Mouse (Mus musculus): Measurements from ENCODE around the gene Lamc2. TPM values are rescaled to one million over a fixed set of nuclear protein-coding genes. Genes with fewer than 3 reads are reported as not detected.

Lamc2 gene
- polyA plus RNA-seq, 1 experiment = 9.1 TPM

DNA sequence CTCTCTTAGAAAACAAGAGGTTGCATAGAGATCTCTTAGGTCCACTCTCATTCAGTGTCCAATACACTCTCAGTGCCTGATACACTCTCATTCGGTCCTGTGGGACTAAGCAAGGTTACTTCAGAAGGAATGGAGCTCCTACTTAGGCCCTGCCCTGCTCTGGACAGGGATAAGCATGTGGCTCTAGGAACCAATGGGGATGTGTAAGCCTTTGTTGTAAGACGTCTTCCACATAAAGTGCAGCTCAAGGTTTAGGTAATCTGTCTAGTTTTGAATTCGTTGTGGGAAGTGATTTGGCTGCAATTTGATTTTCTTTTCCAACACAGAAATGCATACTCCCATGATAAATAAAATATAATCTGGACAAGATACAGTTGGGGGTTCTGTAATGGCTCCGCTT lies 6.1 kb downstream of the Lamc2 start:
- DNase-seq (ENCODE audit: low read depth) = no peak

DNA sequence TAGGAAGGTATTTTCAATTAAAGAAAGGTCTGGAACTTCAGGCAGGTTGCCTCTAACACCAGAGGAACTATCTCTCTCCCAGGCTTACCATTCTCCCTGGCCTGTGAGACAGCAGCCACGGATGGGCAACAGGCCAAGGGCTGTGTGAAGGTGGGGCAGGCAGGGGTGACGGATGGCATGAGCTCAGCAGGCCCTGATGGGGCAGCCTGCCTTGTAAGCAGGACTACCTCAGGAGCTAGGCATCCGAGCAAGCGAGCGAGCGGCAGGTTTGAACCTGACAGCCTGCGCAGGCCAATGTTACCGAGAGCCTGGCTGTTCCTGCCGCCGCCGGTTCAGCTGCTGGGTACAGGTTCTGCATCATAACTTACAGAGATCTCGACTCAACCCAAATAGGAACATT lies 11.4 kb downstream of the Lamc2 start:
- DNase-seq (ENCODE audit: low read depth) = no peak

DNA sequence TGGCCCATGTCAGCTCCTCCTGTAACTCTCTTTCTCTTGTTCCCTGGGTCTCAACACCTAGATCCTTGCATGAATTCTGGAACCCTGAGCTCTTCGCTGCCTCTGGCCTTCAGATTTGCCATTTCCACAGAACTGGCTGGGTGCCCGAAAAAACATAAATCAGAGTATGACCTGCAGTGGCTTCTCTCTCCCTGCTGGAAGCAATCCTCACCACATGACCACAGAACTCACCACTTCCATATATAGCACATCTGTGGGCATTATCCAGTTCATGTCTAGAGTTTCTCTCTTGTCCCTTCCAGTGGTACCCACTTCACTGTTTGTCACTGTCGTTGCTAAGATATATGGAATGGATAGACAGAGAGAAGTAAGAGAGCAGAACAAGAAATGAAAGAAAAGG lies 13.0 kb downstream of the Lamc2 start:
- DNase-seq (ENCODE audit: low read depth) = no peak

DNA sequence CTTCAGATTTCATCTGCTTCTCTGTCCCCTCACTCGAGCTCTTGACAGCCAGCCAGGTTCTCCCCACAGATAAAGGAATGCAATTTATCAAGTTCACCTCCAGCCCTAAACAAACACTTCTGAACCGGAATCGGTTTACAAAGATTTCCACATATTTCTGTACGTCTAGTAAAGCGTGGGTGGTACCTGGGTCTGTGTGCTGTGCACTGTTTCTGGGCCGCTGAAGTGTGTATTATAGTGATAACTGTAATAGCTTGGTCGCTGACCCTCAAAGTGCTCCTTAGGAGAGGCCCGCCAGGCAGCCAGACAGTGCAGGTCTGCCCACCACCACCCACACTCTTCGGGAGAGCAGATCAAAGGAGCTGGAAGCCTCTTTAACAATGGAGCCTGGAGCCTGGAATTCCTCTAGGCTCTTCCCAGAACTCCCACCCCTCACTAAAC lies 13.9 kb downstream of the Lamc2 start:
- DNase-seq (ENCODE audit: low read depth) = no peak

DNA sequence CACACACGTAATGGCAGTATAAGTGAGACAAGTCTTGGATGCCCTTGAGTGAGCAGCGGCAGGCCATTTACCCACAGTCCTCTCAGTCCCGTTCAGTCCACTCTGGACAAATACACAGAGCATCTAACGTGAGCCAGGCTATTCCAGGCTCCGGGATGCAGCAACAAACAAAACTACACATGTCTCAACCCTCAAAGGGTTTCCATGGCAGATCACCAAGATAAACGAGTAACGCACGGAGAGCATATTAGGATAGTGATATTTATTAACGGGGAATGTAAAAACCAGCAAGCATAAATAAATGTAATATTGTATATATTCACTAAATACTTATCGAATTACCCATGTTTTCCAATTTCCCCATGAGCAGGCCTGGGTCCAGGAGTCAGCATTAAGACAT lies 15.2 kb downstream of the Lamc2 start:
- no peak for DNase-seq (ENCODE audit: low read depth)

DNA sequence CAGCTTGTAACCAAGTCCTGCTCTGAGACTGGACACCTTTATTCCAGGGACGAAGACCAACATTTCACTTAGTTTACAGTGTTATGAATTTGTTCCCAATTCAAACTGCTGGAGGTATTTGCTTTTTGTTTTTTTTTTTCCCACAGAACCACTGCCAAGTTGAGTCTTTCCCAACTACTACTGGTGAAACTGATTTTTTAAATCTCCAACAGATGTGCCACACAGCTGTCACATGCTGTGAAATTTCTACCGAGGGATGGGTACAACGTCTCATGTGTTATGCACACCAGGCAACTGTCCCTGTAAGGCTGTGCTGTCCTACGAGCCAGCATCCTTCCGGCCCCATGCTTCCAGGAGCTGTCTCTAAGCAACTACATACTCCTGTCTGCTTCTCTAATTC lies 18.0 kb downstream of the Lamc2 start:
- no peak for DNase-seq (ENCODE audit: low read depth)

DNA sequence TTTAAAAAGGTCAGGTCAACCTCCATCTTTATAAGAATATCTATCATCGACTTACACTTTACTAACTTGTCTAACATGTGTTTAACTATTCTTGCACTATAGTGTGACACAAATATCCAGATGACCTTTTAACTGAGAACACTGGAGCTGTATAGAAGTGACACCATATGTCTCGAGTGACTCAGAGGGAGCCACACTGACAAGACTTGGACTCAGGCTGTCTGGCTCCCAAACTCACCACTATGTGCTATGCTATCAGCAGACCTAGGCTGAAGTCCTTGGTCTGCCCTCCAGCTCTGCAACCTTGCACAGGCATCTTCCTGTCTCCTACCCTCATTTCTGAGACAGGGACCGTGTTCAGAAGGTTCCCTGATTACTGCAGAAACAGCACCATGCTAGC lies 22.4 kb downstream of the Lamc2 start:
- DNase-seq (ENCODE audit: low read depth) = no peak

DNA sequence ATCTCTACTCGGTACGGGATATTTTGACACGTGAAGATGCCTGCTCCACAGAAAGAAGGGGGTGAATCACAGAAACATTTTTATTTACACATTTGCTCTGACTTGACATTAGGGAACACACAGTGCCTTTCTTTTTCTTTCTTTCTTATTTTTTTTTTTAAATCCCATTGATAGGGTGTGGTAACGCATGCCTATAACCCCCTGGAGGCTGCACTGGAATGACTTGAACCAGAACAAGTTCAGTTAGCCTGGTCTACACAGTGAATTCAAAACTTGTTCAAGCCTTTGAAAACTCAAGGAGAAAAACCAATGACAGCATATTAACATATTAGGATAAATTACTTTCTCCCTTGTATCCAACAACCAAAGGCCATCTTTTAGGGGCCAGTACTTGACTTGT lies 27.1 kb downstream of the Lamc2 start:
- DNase-seq (ENCODE audit: low read depth) = no peak

DNA sequence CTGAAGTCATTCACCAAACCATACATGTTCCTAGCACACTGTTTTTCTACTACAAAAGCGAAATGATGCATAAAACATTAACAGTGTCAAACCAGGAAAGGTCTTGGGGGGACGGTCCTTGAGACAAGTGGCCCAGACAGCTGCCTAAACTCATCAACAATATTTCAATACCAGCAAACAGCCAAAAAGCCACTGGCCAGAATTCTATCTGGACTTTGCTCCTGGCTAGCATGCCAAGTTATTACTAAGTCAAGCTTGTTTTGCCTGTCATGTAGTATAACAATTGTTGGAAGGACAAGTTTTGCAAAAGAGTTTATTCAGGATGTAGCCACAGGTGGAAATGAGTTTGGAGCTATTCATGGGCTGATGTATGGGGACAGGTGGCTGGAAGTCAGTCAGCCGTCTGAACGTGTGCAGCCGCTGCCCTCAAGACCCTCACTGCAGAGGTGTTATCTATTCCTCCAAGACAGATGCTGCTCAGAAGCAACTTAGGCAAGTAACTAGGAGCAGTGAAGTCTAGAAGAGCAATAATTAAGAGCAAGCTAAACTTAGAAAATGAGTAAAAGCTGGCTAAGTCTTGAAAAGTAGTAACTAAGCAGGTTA lies 29.1 kb downstream of the Lamc2 start:
- DNase-seq (ENCODE audit: low read depth) = no peak

DNA sequence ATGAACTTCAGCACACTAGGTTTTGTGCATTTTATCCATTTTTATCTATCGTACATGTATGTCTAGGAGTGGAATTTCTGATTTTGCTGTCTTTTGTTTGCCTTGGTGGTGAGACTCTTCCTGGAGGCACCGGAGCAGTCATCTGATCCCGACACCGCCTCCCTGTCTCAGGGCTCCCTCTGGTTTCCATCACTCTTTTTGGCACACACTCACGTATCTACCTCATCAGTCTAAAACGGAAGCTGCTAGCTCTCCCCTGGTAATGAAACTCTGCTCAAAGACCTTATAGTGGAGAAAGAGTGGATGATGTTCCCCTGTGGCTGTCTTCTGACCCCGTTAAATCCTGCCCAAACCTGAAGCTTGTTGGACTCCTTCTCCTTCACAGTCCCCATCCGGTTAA lies 30.9 kb downstream of the Lamc2 start:
- no peak for DNase-seq (ENCODE audit: low read depth)

DNA sequence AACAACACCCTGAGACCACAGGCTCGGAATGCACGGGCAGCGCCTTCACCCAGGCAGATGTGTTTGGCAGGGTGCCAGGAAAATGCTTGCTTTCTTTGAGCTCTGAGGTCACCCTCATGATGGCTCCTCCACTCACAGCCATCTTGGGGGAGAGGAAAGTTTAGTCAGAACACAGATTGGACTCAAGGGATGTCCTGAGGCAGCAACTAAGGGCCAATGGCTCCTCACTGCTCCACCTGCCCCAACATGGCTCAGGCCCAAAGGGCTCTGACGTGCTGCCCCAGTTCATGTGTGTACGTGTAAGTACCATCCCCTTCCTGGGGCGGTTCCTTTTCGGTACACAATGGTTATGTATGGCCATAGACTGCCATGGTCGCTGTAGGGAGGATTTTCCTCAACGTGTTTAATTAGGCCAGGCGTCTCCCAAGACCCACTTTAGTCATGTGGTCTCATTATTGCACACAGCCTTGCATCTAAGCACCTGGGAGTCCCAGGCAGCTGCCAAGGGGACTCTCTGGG lies 32.6 kb downstream of the Lamc2 start:
- DNase-seq (ENCODE audit: low read depth) = no peak

DNA sequence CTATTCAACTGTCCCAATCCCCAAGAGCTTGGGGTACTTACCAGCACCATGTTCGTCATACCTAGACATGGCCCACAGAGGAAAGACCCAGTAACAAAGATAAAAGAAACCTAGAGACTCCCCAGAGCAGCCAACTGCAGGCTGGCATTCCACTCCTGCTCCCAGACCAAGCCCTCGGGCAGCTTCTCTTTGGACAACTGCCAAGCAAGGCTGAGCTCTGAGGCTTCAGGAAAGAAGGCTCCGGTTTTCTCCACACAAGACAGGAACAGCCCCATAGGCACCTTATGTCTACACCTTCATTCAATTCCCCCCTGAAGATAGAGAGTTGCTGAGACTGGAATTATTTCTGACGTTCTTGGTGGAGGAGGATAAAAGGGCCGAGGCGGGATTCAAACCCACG lies 33.7 kb downstream of the Lamc2 start:
- no peak for DNase-seq (ENCODE audit: low read depth)

DNA sequence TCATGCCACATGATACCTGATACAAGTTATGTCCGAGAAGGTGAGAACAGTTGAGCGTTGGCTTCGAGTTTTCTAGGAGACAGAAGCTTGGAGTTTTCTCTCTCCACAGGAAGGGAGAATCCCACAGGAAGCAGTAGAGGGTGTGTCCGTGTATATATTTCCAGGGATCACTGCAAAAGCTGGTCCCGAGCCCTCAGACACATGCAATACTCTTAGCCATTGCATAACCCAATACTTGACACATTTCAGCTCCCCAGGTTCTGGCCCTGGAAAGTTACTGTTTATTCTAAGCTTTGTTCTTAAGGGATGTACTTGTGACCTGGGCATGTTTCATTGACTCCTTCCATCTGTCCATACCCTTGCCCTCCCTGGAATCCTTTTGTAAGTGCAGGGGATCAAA lies 40.5 kb downstream of the Lamc2 start:
- DNase-seq (ENCODE audit: low read depth) = no peak

DNA sequence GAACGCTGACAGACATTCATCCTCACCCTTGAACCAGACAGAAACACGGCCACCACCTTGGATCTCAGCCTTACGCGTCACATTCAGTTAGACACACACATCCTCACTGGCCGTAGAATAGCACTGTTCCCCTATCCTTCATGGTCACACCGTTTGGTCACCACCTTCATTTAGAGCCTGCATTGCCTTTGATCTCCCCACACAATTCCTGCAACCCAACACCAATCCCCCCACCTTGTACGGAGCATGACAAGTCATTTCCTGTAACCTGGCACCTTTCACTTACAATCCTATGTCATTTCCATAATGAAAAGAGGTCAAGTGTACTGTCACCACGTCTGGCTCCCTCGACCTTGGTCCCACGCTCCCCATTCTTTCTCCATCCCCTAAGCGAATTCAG lies 42.2 kb downstream of the Lamc2 start:
- no peak for DNase-seq (ENCODE audit: low read depth)

DNA sequence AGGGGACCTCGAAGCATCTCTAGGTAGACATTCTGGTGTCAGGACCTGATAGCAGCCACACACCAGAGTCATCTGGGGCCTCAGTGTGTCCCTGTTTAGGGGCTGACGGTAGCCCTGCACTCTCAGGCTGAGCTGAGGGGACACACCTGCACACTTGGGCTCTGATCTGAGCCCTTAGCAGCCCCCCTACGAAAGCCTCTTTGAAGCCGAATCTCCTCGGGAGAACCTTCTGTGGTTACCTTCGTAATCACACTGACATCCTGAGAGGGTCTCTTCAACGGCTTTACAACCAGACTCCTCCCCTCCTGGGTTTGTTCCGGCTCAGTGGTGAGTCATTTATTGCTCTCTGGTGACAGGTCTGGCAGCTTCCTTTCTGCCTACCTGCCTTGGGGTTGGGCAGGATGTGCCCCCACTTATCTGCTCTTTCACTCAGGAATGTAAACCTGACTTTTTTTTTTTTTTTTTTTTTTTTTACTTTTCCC lies 45.5 kb downstream of the Lamc2 start:
- no peak for DNase-seq (ENCODE audit: low read depth)

DNA sequence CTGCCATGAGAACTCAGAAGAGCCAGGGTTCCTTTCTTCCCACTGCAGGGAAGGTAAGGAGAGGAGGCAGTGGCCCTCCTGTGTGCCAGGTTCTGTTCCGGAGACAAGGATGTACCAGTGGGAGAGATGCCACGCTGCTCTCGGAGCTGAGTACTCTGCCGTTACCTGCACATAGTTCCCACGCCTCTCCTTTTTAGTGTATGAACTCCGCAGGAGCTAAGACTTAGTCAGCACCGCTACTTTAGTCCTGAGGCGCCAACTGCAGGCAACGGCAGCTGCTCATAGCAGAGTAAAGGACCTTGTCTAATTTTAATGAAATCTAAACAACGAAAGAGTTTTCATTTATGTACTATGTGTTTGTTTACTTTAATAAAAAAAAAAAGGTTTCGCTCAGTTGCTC lies 46.0 kb downstream of the Lamc2 start:
- DNase-seq (ENCODE audit: low read depth) = no peak

DNA sequence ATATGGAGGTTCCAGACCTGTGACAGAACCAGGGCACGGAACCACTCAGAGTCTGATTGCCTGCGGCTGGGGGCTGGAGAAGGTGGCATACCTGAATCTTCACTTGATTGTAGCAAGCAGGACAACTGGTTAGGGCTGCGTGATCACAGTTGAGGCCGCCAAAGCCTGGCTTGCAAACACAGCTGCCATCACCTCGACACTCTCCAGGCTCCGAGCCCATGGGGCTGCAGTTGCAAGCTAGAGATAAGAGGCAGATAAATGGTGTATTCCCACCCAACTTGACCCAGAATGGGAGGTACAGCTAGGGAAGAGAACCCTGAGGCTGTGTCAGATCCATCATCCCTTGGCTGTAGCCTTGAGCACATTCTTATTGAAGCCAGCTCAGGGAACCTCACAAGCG lies 46.6 kb downstream of the Lamc2 start:
- no peak for DNase-seq (ENCODE audit: low read depth)

DNA sequence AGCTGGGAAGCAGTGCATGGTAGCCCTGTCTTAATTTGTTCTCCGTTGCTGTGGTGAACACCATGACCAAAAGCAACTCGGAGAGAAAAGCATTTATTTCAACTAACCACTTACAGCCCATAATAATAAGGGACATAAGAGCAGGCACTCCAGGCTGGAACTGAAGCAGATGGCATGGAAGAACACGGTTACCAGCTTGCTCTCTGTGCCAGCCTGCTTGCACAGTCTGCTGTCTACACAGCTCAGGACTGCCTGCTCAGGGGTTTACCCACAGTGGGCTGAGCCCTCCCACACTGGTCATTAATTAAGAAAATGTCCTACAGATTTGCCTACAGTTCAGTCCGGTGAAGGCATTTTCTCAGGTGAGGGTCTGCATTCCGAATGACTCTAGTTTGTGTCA lies 47.8 kb downstream of the Lamc2 start:
- DNase-seq (ENCODE audit: low read depth) = no peak

DNA sequence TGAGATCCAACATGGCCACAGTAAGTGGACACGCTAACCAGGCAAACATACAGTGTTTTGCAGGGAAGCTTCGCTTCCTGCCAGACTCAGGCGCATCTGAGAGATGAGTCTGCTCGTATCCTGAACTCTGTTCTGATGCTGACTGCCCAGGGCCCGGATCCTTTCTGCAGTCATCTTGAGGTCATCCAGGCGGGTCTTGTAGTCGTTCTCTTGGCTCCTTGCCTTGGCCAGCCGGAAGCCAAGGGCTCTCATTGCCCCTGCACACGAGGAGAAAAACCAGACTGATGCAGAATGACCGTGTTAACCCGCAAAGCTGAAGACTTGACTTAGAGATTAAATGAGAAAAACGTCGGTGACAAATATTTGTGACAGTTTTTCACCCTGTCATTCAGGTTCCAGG lies 49.6 kb downstream of the Lamc2 start:
- no peak for DNase-seq (ENCODE audit: low read depth)

DNA sequence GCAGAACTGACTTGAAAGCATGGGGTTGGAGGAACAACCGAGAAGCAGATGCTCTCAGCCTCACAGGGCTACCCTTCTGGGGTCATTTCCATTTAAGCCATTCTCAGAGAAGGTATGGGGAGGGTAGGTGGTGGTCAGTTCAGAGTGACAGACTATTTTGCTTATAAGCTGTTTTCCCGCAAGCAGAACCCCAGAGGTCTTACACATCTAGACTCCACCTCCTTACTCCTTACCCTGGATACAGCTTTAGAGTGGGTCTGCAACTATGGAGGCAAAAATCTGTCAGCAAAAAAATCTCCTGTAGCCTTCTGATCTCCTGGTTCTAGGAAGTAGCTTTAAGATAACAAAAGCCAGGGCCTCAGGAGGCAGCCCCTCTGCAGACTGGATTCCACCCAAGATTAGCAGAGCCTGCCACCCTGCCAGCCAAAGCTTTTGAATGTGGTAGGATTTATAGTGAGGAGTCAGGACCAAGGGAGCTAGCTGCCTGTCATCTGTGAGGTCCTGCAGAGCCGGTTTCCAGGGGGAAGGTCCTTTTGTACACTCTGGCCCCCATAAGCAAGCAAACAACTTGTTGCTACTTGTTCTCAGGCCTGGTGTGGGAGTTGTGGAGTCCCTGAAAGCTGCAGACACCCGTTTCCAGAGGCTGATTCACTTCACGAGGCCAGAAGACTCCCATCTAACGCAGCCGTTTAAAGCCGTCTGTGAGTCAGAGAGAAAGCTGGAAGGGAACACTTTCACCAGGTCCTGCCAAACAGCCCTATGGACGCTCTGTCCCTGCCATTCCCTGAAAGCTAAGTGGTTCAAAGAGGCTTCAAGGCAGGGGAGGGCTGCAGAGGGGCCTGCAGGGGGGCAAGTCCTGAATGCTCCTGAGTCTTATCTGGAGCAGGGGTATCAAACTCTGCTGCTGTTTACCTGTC lies 52.1 kb downstream of the Lamc2 start:
- DNase-seq (ENCODE audit: low read depth) = peak; percentile 23

DNA sequence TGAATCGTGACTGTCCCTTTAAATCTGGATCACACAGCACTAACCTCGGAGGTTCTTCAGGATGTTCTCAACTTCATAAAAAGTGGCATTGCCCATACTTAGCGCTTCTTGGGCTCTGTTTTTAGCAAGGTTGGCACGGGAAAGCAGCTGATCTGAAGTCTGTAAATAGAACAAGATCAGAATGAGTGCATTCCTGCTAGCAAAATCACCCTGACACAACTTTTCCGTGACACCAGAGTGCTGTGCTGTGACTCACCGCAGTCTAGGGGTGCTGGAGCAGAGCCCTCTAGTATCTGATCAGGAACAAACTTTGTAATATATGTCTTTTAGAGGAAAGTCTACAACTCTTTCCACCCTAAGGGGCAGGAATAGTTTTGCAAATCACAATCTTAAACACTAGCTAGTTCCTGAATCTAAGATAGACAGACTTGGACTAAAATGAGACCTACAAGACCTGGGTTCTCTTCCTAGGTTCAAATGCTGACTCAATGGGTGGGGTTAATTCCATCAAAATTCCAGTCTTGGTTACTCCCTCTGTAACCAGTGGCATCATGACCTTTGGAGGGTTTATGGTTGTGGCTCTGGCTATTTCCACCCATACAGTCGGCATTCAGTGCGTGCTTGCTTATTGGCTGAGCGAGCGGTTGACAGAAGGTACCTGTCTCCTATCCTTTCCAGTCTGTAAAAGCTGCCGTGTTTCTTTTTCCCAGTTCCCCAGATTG lies 56.1 kb downstream of the Lamc2 start:
- no peak for DNase-seq (ENCODE audit: low read depth)

DNA sequence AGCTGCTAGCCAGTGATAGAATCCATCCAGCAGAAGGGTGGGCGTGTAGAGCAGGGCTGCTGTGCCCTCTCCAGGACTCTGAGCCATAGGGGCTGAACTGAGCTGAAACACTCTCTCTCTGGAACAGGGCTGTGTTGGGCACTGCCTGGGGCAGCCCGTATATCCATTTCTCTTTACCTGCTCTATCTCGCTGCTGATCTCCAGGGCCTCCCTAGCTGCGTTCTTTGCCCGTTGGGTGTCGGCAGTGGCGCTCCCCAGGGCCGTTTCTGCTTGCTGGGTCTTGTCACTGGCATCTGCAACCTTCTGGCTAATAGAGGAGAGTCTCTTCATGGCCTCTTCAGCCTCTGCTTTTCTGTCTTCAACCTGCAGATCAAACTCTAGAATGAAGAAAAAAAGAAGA lies 57.5 kb downstream of the Lamc2 start:
- DNase-seq (ENCODE audit: low read depth) = no peak

DNA sequence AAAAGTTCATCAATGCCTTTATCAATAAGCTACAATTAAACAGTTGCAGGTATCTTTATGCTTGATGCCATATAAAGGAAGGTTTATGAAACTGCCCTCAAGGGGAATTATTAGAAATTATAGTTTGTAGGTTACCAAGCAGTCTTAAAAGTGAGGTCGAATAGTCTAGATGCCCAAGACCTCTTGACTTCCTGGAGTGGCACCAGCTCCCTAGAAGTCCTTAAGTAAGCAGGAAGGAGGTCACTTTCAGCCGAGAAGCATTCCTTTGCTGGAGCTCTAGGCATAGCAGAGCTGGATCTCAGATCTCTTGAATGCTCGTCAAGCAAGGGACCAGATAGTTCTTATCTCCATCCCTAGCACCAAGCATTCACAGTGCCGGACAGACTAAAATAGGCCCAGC lies 58.6 kb downstream of the Lamc2 start:
- DNase-seq (ENCODE audit: low read depth) = no peak
